Mouse (Mus musculus) testis, postnatal 10 days (tissue): Measurements from ENCODE around the gene Ttyh3.

Source experiments
- DNase-seq: peaks from one replicate; pipeline ENCODE4 v3.0.0; 2021; ENCODE audit warnings: low spot score

The Ttyh3 gene

GRCm38 (mm10) chr5:140609511-140610272 lies 39.1 kb downstream of the Ttyh3 start:
- no peak for DNase-seq

GRCm38 (mm10) chr5:140608634-140609015 lies 40.2 kb downstream of the Ttyh3 start:
- DNase-seq: no peak

- DNase-seq: no peak
These were observed 40.8 kb downstream of the Ttyh3 start for GRCm38 (mm10) chr5:140607836-140608633.

- DNase-seq: peak; percentile 92
These were observed 41.6 kb downstream of the Ttyh3 start, which contains the start of gene Lfng for GRCm38 (mm10) chr5:140607001-140607835. Gene Lfng (plus strand): TSS chr5:140607320.

GRCm38 (mm10) chr5:140606386-140606785 lies 42.4 kb downstream of the Ttyh3 start:
- DNase-seq: no peak

- no peak for DNase-seq
These were observed 43.6 kb downstream of the Ttyh3 start for GRCm38 (mm10) chr5:140605228-140605627.

GRCm38 (mm10) chr5:140604386-140604785 lies 44.4 kb downstream of the Ttyh3 start:
- no peak for DNase-seq

- no peak for DNase-seq
These were observed 46.3 kb downstream of the Ttyh3 start for GRCm38 (mm10) chr5:140602540-140602939.

GRCm38 (mm10) chr5:140601712-140602111 lies 47.1 kb downstream of the Ttyh3 start:
- no peak for DNase-seq

- DNase-seq: no peak
These were observed 48.9 kb downstream of the Ttyh3 start for GRCm38 (mm10) chr5:140599939-140600338.

- no peak for DNase-seq
These were observed 51.0 kb downstream of the Ttyh3 start for GRCm38 (mm10) chr5:140597787-140598186.

- no peak for DNase-seq
These were observed 51.8 kb downstream of the Ttyh3 start for GRCm38 (mm10) chr5:140596927-140597588.

GRCm38 (mm10) chr5:140596426-140596825 lies 52.4 kb downstream of the Ttyh3 start:
- no peak for DNase-seq

GRCm38 (mm10) chr5:140594846-140595245 lies 54.0 kb downstream of the Ttyh3 start:
- DNase-seq: no peak

- no peak for DNase-seq
These were observed 59.6 kb downstream of the Ttyh3 start for GRCm38 (mm10) chr5:140589082-140589774.

GRCm38 (mm10) chr5:140583732-140584368 lies 65.0 kb downstream of the Ttyh3 start:
- DNase-seq: no peak

GRCm38 (mm10) chr5:140582995-140583731 lies 65.7 kb downstream of the Ttyh3 start:
- DNase-seq: no peak

GRCm38 (mm10) chr5:140581569-140581968 lies 67.3 kb downstream of the Ttyh3 start:
- DNase-seq: peak; percentile 79

- no peak for DNase-seq
These were observed 69.1 kb downstream of the Ttyh3 start for GRCm38 (mm10) chr5:140579771-140580170.

GRCm38 (mm10) chr5:140579221-140579620 lies 69.6 kb downstream of the Ttyh3 start:
- no peak for DNase-seq
